Mouse (Mus musculus): ENCODE measurements around the gene Thoc6. TPM values are rescaled to one million over a fixed set of nuclear protein-coding genes. Genes with fewer than 3 reads are reported as not detected.

The Thoc6 gene
- polyA plus RNA-seq, 1 experiment from 2014 or later, result 71.1 TPM

DNA sequence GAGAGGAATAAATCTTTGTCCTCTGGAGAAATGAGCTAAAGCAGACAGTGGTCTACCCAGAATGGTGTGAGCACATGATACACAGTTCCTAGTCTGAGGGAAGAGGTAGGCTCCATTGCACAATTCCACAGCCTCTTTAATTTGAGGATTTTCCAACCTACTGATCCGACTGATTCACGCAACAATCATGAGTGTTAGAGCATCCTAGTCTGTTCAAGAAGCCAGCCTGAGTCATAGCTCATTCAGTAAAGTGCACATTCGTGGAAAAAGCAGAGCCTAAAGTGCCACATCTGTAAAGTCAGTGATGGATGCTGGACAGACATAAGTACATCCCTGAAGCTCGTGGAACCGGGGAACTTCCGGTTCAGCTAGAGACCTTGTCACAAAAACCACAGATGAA lies 22.3 kb downstream of the Thoc6 start:
- Histone ChIP-seq H3K9me3 (replicated peaks) (no peaks in the 10 kb centered on the region), H3K4me1 (no peaks in the 10 kb centered on the region), H3K27ac (no peak overlapping the region), H3K36me3 (no peaks in the 10 kb centered on the region), H3K4me3 (no peak overlapping the region), H3K27me3 (ENCODE audit: low read depth, poor library complexity, severe bottlenecking) (peaks cover 10% of the 10 kb centered on the region; the same call in 1 of the 2 replicates)
- 84% methylated on average over 6 of the region's 6 CpGs for WGBS
- DNase-seq (ENCODE audit: low spot score), result no peak

DNA sequence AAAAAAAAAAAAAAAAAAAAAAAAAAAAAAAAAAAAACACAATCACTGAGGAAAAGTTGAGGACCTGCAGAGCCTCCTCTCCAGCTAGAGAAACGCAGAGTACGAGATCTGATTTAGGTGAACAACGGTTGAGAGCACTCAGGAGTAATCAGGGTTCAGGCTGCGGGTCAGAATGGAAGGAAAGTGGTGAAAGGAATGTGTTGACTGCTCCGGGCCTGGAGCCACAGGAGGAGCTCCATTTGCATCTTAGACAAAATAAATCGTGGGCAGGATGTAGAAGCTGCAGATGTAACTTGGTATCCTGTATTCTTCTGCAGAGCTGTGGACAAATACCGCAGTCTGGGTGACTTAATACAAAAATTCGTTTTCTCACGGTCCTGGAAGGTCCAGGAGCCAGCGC lies 27.8 kb downstream of the Thoc6 start:
- peaks cover 13% of the 10 kb centered on the region for H3K4me1 ChIP-seq
- H3K9me3 ChIP-seq (replicated peaks), result no peaks in the 10 kb centered on the region
- WGBS, result 36% methylated on average over 10 of the region's 10 CpGs
- DNase-seq (ENCODE audit: low spot score), result no peak
- no peak overlapping the region for H3K4me3 ChIP-seq
- no peaks in the 10 kb centered on the region for H3K36me3 ChIP-seq
- H3K27ac ChIP-seq, result no peak overlapping the region
- H3K27me3 ChIP-seq (ENCODE audit: low read depth, poor library complexity, severe bottlenecking), result peaks cover 49% of the 10 kb centered on the region

GRCm38 (mm10) chr17:23644613-23645495 lies 28.8 kb downstream of the Thoc6 start, which contains the start of gene Mmp25:
Gene Mmp25 (minus strand): TSS chr17:23645277.
- H3K4me1 ChIP-seq, result peaks cover 13% of the 10 kb centered on the region
- H3K4me3 ChIP-seq, result peak within 1 kb of the TSS; percentile 60
- DNase-seq (ENCODE audit: low spot score), result peak; percentile 69
- H3K36me3 ChIP-seq, result no peaks in the 10 kb centered on the region
- H3K27ac ChIP-seq, result peak within 1 kb of the TSS; percentile 77
- H3K27me3 ChIP-seq (ENCODE audit: low read depth, poor library complexity, severe bottlenecking), result peaks cover 49% of the 10 kb centered on the region
- H3K9me3 ChIP-seq (replicated peaks), result no peaks in the 10 kb centered on the region
- under 1% methylated on average over 58 of the region's 58 CpGs for WGBS

DNA sequence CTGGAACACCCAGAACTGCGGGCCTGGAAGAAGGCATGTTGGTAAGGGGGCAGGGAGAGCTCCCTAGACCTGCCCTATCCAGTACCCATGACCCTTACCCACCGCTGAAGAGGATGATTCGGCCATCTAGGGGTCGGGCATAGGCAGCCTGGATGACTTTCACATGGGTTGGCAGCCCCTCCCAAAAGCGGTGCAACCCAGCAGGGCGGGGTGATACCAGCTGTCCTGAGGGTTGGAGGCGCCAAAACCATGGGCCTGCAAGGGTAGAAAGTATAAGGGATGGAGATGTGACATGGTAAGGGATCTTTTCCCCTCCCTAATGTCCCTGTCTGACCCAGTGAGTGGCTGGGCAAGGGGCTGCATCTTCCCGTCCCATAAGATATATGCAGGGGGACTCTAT lies 42.4 kb downstream of the Thoc6 start:
- H3K4me3 ChIP-seq, result no peak overlapping the region
- H3K4me1 ChIP-seq, result peaks cover 9% of the 10 kb centered on the region
- 80% methylated on average over 8 of the region's 8 CpGs for WGBS
- H3K36me3 ChIP-seq, result no peaks in the 10 kb centered on the region
- H3K27ac ChIP-seq, result no peak overlapping the region
- no peaks in the 10 kb centered on the region for H3K9me3 ChIP-seq (replicated peaks)
- DNase-seq (ENCODE audit: low spot score), result no peak
- peaks cover 12% of the 10 kb centered on the region for H3K27me3 ChIP-seq (ENCODE audit: low read depth, poor library complexity, severe bottlenecking)

DNA sequence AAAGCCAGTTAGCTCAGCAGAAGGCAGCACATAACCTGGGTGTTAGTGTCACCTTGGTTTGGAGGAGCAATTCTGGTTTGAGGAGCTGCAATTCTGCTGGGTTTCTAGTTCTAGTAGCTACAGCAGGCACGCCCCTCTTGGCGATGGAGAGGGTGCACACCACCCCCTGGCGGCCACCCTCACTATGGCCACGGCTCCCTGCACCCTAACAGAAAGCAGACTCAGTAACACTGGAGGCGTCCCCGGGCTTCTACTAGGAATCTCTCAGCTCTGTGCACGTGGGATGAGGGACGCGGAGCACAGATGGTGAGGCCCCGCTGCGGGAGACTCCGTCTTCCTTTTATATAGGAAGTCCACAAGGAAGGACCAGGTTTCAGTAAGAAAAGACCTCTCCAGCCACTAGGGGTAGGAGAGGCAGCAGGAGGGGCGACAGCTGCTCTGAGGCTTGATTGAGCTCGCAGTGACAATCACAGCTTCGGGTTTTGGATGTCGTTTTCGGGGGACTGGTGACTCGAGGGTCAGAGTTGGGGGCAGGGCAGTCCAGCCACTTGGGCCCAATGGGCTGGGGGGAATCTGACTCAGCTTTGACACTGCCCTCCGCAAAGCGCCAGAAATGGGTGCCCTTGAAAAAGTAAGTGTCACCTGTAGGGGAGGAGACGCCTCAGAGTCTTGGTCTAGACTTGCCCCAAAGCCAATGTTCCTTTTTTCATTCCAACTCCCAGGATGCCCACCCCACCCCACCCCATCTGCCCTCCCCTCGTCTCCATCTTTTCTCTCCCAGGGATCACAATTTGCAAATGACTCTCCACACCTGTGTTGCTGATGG lies 43.3 kb downstream of the Thoc6 start:
- Histone ChIP-seq H3K27ac (no peak overlapping the region), H3K36me3 (no peaks in the 10 kb centered on the region), H3K4me1 (peaks cover 9% of the 10 kb centered on the region), H3K9me3 (replicated peaks) (no peaks in the 10 kb centered on the region), H3K27me3 (ENCODE audit: low read depth, poor library complexity, severe bottlenecking) (peaks cover 12% of the 10 kb centered on the region), H3K4me3 (peak overlapping the region; percentile 36)
- WGBS, result 18% methylated on average over 22 of the region's 22 CpGs
- DNase-seq (ENCODE audit: low spot score), result peak; percentile 87

DNA sequence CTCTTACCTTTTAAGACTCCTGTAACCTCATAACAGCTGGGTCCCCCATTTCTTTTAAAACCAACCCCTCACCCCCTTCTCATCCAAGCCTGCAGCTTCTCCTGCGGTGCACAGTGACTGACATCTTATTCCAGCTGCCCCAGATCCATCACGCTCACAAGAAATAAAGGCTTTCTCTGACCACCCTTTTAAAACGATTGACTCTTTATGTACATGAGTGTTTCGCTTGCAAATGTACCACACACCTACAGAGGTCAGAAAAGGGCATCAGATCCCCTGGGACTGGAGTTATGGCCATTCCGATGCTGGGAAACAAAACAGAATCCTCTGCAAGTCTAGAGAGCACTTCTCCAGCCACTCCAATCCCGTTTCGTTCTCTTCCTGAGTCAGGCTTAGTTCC lies 45.9 kb downstream of the Thoc6 start:
- Histone ChIP-seq H3K27ac (no peak overlapping the region), H3K4me3 (no peak overlapping the region), H3K4me1 (peaks cover 9% of the 10 kb centered on the region), H3K9me3 (replicated peaks) (no peaks in the 10 kb centered on the region), H3K27me3 (ENCODE audit: low read depth, poor library complexity, severe bottlenecking) (peaks cover 12% of the 10 kb centered on the region), H3K36me3 (no peaks in the 10 kb centered on the region)
- DNase-seq (ENCODE audit: low spot score), result no peak
- WGBS, result 43% methylated on average over 7 of the region's 7 CpGs

GRCm38 (mm10) chr17:23620351-23620750 lies 53.3 kb downstream of the Thoc6 start:
- 79% methylated on average over 7 of the region's 7 CpGs for WGBS
- Histone ChIP-seq H3K4me1 (no peaks in the 10 kb centered on the region), H3K27ac (no peak overlapping the region)

More at GRCm38 (mm10) chr17:23620351-23620750, 53.3 kb downstream of the Thoc6 start:
- no peaks in the 10 kb centered on the region for H3K36me3 ChIP-seq
- no peak overlapping the region for H3K4me3 ChIP-seq
- no peaks in the 10 kb centered on the region for H3K27me3 ChIP-seq (ENCODE audit: low read depth, poor library complexity, severe bottlenecking)
- DNase-seq (ENCODE audit: low spot score), result no peak
- no peaks in the 10 kb centered on the region for H3K9me3 ChIP-seq (replicated peaks)

Other genes with a start within 250 kb of the Thoc6 start
- gene Vmn2r117, start 194.2 kb downstream of the Thoc6 start, polyA plus RNA-seq (2016; fragmentation: Nextera tagmentation; extraction: Ambion mirVana), result not detected in 2 replicates
- gene Zfp213, start 109.6 kb downstream of the Thoc6 start, polyA plus RNA-seq (2016; fragmentation: Nextera tagmentation; extraction: Ambion mirVana), result 31.3 and 31.9 TPM in 2 replicates
- gene Zfp13, start 74.4 kb downstream of the Thoc6 start, polyA plus RNA-seq (2016; fragmentation: Nextera tagmentation; extraction: Ambion mirVana), result 22.0 and 25.4 TPM in 2 replicates
- gene Zscan10, start 73.0 kb downstream of the Thoc6 start, polyA plus RNA-seq (2016; fragmentation: Nextera tagmentation; extraction: Ambion mirVana), result 0.35 and 0.38 TPM in 2 replicates
- gene Mmp25, start 28.6 kb downstream of the Thoc6 start, polyA plus RNA-seq (2016; fragmentation: Nextera tagmentation; extraction: Ambion mirVana), result 0.84 and 1.1 TPM in 2 replicates
- 1.4 and 2.0 TPM in 2 replicates for gene Bicdl2, start 13.4 kb downstream of the Thoc6 start, polyA plus RNA-seq (2016; fragmentation: Nextera tagmentation; extraction: Ambion mirVana)
- 29.0 and 30.5 TPM in 2 replicates for gene Hcfc1r1, start 286 bp downstream of the Thoc6 start, polyA plus RNA-seq (2016; fragmentation: Nextera tagmentation; extraction: Ambion mirVana)
- gene Tnfrsf12a, start 3.6 kb upstream of the Thoc6 start, polyA plus RNA-seq (2016; fragmentation: Nextera tagmentation; extraction: Ambion mirVana), result 5.2 and 5.6 TPM in 2 replicates
- 32.7 and 42.1 TPM in 2 replicates for gene Cldn6, start 5.4 kb upstream of the Thoc6 start, polyA plus RNA-seq (2016; fragmentation: Nextera tagmentation; extraction: Ambion mirVana)
- gene Cldn9, start 10.1 kb upstream of the Thoc6 start, polyA plus RNA-seq (2016; fragmentation: Nextera tagmentation; extraction: Ambion mirVana), result 1.9 and 4.6 TPM in 2 replicates
- 0.13 and 0.36 TPM in 2 replicates for gene 1520401A03Rik, start 48.9 kb upstream of the Thoc6 start, polyA plus RNA-seq (2016; fragmentation: Nextera tagmentation; extraction: Ambion mirVana)
- 66.8 and 67.6 TPM in 2 replicates for gene Pkmyt1, start 52.5 kb upstream of the Thoc6 start, polyA plus RNA-seq (2016; fragmentation: Nextera tagmentation; extraction: Ambion mirVana)
- 5.9 and 9.0 TPM in 2 replicates for gene Paqr4, start 67.0 kb upstream of the Thoc6 start, polyA plus RNA-seq (2016; fragmentation: Nextera tagmentation; extraction: Ambion mirVana)
- gene Kremen2, start 72.0 kb upstream of the Thoc6 start, polyA plus RNA-seq (2016; fragmentation: Nextera tagmentation; extraction: Ambion mirVana), result 13.8 and 19.5 TPM in 2 replicates
- gene Flywch1, start 97.7 kb upstream of the Thoc6 start, polyA plus RNA-seq (2016; fragmentation: Nextera tagmentation; extraction: Ambion mirVana), result 177 and 183 TPM in 2 replicates
- 37.5 and 54.1 TPM in 2 replicates for gene Flywch2, start 112.2 kb upstream of the Thoc6 start, polyA plus RNA-seq (2016; fragmentation: Nextera tagmentation; extraction: Ambion mirVana)
- 562 and 563 TPM in 2 replicates for gene Srrm2, start 116.7 kb upstream of the Thoc6 start, polyA plus RNA-seq (2016; fragmentation: Nextera tagmentation; extraction: Ambion mirVana)
- 1,047 and 1,081 TPM in 2 replicates for gene Elob, start 155.3 kb upstream of the Thoc6 start, polyA plus RNA-seq (2016; fragmentation: Nextera tagmentation; extraction: Ambion mirVana)
- not detected in 2 replicates for gene Prss33, start 162.2 kb upstream of the Thoc6 start, polyA plus RNA-seq (2016; fragmentation: Nextera tagmentation; extraction: Ambion mirVana)
- gene Prss32, start 170.0 kb upstream of the Thoc6 start, polyA plus RNA-seq (2016; fragmentation: Nextera tagmentation; extraction: Ambion mirVana), result not detected in 2 replicates
- gene Prss41, start 170.3 kb upstream of the Thoc6 start, polyA plus RNA-seq (2016; fragmentation: Nextera tagmentation; extraction: Ambion mirVana), result 3.3 and 3.9 TPM in 2 replicates
- not detected in 2 replicates for gene Prss21, start 194.2 kb upstream of the Thoc6 start, polyA plus RNA-seq (2016; fragmentation: Nextera tagmentation; extraction: Ambion mirVana)
- not detected in 2 replicates for gene Dcpp1, start 207.0 kb upstream of the Thoc6 start, polyA plus RNA-seq (2016; fragmentation: Nextera tagmentation; extraction: Ambion mirVana)
- not detected in 2 replicates for gene Dcpp2, start 207.0 kb upstream of the Thoc6 start, polyA plus RNA-seq (2016; fragmentation: Nextera tagmentation; extraction: Ambion mirVana)
- gene Dcpp3, start 243.6 kb upstream of the Thoc6 start, polyA plus RNA-seq (2016; fragmentation: Nextera tagmentation; extraction: Ambion mirVana), result not detected in 2 replicates